Mouse (Mus musculus) midbrain, postnatal 0 days (tissue): Measurements from ENCODE around the gene Gtsf1l. TPM values are rescaled to one million over a fixed set of nuclear protein-coding genes. Genes with fewer than 3 reads are reported as not detected.

Experiments
- ATAC-seq: fragments of 200-750 bp; cut with Nextera tagmentation; 2 replicates; pipeline ENCODE4 v1.8.0; 2017; ENCODE audit warnings: moderate number of reproducible peaks, mild to moderate bottlenecking, moderate TSS enrichment, moderate library complexity; ENCODE audit not compliant: low FRiP score
- DNase-seq: peaks from one replicate; pipeline ENCODE4 v3.0.0-alpha.2; 2015; ENCODE audit warnings: low spot score
- H3K27ac ChIP-seq: fragments of 300-500 bp; sonication (generic); 2 replicates; pipeline ENCODE4 v1.5.1; 2014; ENCODE audit warnings: low read depth, mild to moderate bottlenecking, low read length, mixed read lengths
- H3K27me3 ChIP-seq: fragments of 300-500 bp; sonication (generic); 2 replicates; pipeline ENCODE4 v1.6.1; 2014; ENCODE audit warnings: low read length, control low read depth, mixed read lengths; ENCODE audit not compliant: insufficient read depth
- H3K36me3 ChIP-seq: fragments of 300-500 bp; sonication (generic); 2 replicates; pipeline ENCODE4 v1.6.1; 2014; ENCODE audit warnings: low read length, control low read depth, mixed read lengths; ENCODE audit not compliant: insufficient read depth
- H3K4me1 ChIP-seq: fragments of 300-500 bp; sonication (generic); 2 replicates; pipeline ENCODE4 v1.6.1; 2014; ENCODE audit warnings: mild to moderate bottlenecking, control low read depth, antibody characterized with exemption, low read length, mixed read lengths; ENCODE audit not compliant: insufficient read depth
- H3K4me2 ChIP-seq: fragments of 300-500 bp; sonication (generic); 2 replicates; pipeline ENCODE4 v1.6.1; 2014; ENCODE audit warnings: low read depth, mild to moderate bottlenecking, low read length, mixed read lengths; ENCODE audit not compliant: poor library complexity, severe bottlenecking
- H3K4me3 ChIP-seq: fragments of 300-500 bp; sonication (generic); 2 replicates; pipeline ENCODE4 v1.5.1; 2014; ENCODE audit warnings: low read depth, mild to moderate bottlenecking, low read length, moderate library complexity
- H3K9ac ChIP-seq: fragments of 300-500 bp; sonication (generic); replicated peaks from 2 replicates; pipeline ENCODE4 v1.6.1; 2014; ENCODE audit warnings: mild to moderate bottlenecking, low read length, moderate library complexity, mixed read lengths; ENCODE audit not compliant: poor library complexity, severe bottlenecking
- H3K9me3 ChIP-seq: fragments of 300-500 bp; sonication (generic); 2 replicates; pipeline ENCODE4 v1.6.1; 2016; ENCODE audit warnings: low read length, control low read depth
- CTCF ChIP-seq: IDR thresholded peaks from 2 replicates; pipeline ENCODE4 v1.5.1; 2016; ENCODE audit warnings: antibody characterized with exemption, mild to moderate bottlenecking
- WGBS: fragments of 180-500 bp; shearing (Covaris S2); extraction: QIAGEN DNeasy Blood & Tissue Kit; methylation state at CpG from one replicate; pipeline ENCODE4 v1.1.7; 2014; 5-methylcytosine and 5-hydroxymethylcytosine counted together
- polyA plus RNA-seq: library from polyadenylated mRNA; unstranded; fragments of >200 nt; fragmentation: Nextera tagmentation; extraction: Ambion mirVana; gene quantifications from 2 replicates; pipeline ENCODE4 v1.2.1, GENCODE M21; 2015
- total RNA-seq: library from RNA; depleted of rRNA; stranded (reverse); fragments of >200 nt; gene quantifications from 2 replicates; pipeline ENCODE4 v1.2.3, GENCODE M21; 2014; rRNA removed

Gtsf1l gene
- total RNA-seq (not detected in 2 replicates), polyA plus RNA-seq (not detected in 2 replicates)

GRCm38 (mm10) chr2:163087728-163088127 lies at the start of gene Gtsf1l:
TSS of gene Gtsf1l (minus strand) at chr2:163087855.
- no peak within 1 kb of the TSS for H3K27ac ChIP-seq
- no peak for ATAC-seq
- H3K9me3 ChIP-seq = no peaks in the 10 kb centered on the region
- no peak for TF ChIP-seq CTCF
- no peaks in the 10 kb centered on the region for H3K27me3 ChIP-seq
- H3K36me3 ChIP-seq = no peaks in the 10 kb centered on the region
- DNase-seq = no peak
- 89% methylated on average over 9 of the region's 9 CpGs for WGBS
- H3K4me1 ChIP-seq = no peaks in the 10 kb centered on the region
- no peak within 1 kb of the TSS for H3K4me3 ChIP-seq
- no peak within 1 kb of the TSS for H3K4me2 ChIP-seq
- H3K9ac ChIP-seq = no peak within 1 kb of the TSS

DNA sequence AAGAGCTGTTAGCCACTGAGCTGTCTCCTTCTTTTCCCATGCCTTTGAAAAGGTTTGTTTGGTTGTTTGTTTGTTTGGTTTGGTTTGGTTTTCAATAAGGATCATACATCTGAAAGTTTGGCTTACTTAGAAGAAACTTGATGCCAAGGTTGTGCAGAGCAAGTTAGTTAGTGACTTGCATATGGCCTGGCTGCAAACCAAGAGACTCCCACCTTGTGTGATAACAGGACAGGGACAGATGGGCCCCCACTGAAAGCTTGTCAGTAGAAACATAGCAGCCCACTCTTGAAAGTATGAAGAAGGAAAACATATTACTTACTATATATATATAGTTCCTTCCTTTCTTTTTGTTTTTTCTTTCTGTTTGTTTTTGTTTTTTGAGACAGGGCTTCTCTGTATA lies 49.3 kb upstream of the Gtsf1l start:
- no peak overlapping the region for H3K9ac ChIP-seq
- no peak for TF ChIP-seq CTCF
- no peaks in the 10 kb centered on the region for H3K4me1 ChIP-seq
- no peaks in the 10 kb centered on the region for H3K27me3 ChIP-seq
- H3K4me3 ChIP-seq = no peak overlapping the region
- 0 out of 2 replicates have a peak, but pooled peaks cover 3% of the 10 kb centered on the region for H3K9me3 ChIP-seq
- DNase-seq = no peak
- no peak for ATAC-seq
- H3K36me3 ChIP-seq = no peaks in the 10 kb centered on the region
- no peak overlapping the region for H3K27ac ChIP-seq
- no peak overlapping the region for H3K4me2 ChIP-seq

- H3K36me3 ChIP-seq = no peaks in the 10 kb centered on the region
- ATAC-seq = no peak
- DNase-seq = no peak
- no peak overlapping the region for H3K9ac ChIP-seq
- no peak overlapping the region for H3K27ac ChIP-seq
- 0 out of 2 replicates have a peak, but pooled peaks cover 3% of the 10 kb centered on the region for H3K9me3 ChIP-seq
- no peak overlapping the region for H3K4me3 ChIP-seq
- no peak for TF ChIP-seq CTCF
- WGBS = 83% methylated on average over 6 of the region's 6 CpGs
- H3K4me1 ChIP-seq = no peaks in the 10 kb centered on the region
- no peak overlapping the region for H3K4me2 ChIP-seq
- no peaks in the 10 kb centered on the region for H3K27me3 ChIP-seq
These were observed 48.3 kb upstream of the Gtsf1l start for GRCm38 (mm10) chr2:163135931-163136330.

DNA sequence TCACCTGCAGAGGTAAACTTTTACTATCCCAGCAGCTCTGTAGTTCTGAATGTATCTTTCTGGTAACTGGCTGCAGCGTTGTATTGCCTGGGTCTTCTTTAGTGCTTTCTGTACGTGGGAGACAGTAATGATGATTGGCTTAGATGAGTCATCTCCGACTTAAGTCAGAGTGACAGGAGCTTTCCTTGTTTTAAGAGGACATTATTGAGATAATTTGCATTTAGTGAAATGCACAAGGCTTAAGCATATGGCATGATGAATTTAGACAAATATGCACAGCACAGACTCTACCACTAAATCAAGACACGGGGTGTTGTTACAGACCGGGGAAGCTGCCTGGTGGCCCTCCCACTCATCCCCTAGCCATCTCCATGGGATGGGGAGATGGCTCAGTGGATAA lies 44.7 kb upstream of the Gtsf1l start:
- Histone ChIP-seq H3K9ac (no peak overlapping the region), H3K9me3 (no peaks in the 10 kb centered on the region), H3K4me3 (no peak overlapping the region), H3K36me3 (no peaks in the 10 kb centered on the region), H3K27ac (no peak overlapping the region), H3K4me2 (no peak overlapping the region), H3K27me3 (no peaks in the 10 kb centered on the region), H3K4me1 (no peaks in the 10 kb centered on the region)
- 84% methylated on average over 5 of the region's 5 CpGs for WGBS
- DNase-seq = no peak
- ATAC-seq = no peak
- no peak for TF ChIP-seq CTCF

- H3K36me3 ChIP-seq = no peaks in the 10 kb centered on the region
- WGBS = 83% methylated on average over 5 of the region's 5 CpGs
- DNase-seq (no peak), ATAC-seq (no peak)
- no peaks in the 10 kb centered on the region for H3K27me3 ChIP-seq
- no peak overlapping the region for H3K4me3 ChIP-seq
- H3K9ac ChIP-seq = no peak overlapping the region
- H3K4me2 ChIP-seq = no peak overlapping the region
- H3K9me3 ChIP-seq = no peaks in the 10 kb centered on the region
- no peaks in the 10 kb centered on the region for H3K4me1 ChIP-seq
- no peak overlapping the region for H3K27ac ChIP-seq
- no peak for TF ChIP-seq CTCF
These were observed 43.2 kb upstream of the Gtsf1l start for GRCm38 (mm10) chr2:163130837-163131236.

- H3K27ac ChIP-seq = no peak overlapping the region
- H3K4me2 ChIP-seq = no peak overlapping the region
- H3K4me3 ChIP-seq = no peak overlapping the region
- DNase-seq (no peak), ATAC-seq (no peak)
- 87% methylated on average over 5 of the region's 5 CpGs for WGBS
- H3K27me3 ChIP-seq = no peaks in the 10 kb centered on the region
- H3K36me3 ChIP-seq = no peaks in the 10 kb centered on the region
- peaks cover 5% of the 10 kb centered on the region; the same call in 1 of the 2 replicates for H3K4me1 ChIP-seq
- H3K9me3 ChIP-seq = no peaks in the 10 kb centered on the region
- no peak for TF ChIP-seq CTCF
- H3K9ac ChIP-seq = no peak overlapping the region
These were observed 35.8 kb upstream of the Gtsf1l start for GRCm38 (mm10) chr2:163123496-163123895.
